Mouse (Mus musculus): Measurements from ENCODE around the gene Ctdsp2. TPM values are rescaled to one million over a fixed set of nuclear protein-coding genes. Genes with fewer than 3 reads are reported as not detected.

Gene Ctdsp2
- total RNA-seq, 2 experiments from 2014 or later = 69.6 to 75.1 TPM

- no peak for DNase-seq (ENCODE audit: low spot score in 2 of 2)
- intact Hi-C loops (cut with DNase I) = no loop called here
Observed at GRCm38 (mm10) chr10:126960496-126960895, 18.0 kb upstream of the Ctdsp2 start.

GRCm38 (mm10) chr10:126961757-126962156, 16.8 kb upstream of the Ctdsp2 start:
- intact Hi-C loops (cut with DNase I) = loop anchor here (2.0 kb wide), 1 partner anchor 17 kb away; the partner anchor contains the start of gene Ctdsp2
- peak in 1 of 2 experiments; percentile 75 for DNase-seq (ENCODE audit: low spot score in 2 of 2)

GRCm38 (mm10) chr10:126962271-126962965, 16.1 kb upstream of the Ctdsp2 start:
- DNase-seq (ENCODE audit: low spot score in 2 of 2) = peak in 1 of 2 experiments; percentile 64
- intact Hi-C loops (cut with DNase I) = loop anchor here (2.0 kb wide), 1 partner anchor 16 kb away; the partner anchor contains the start of gene Ctdsp2

- DNase-seq (ENCODE audit: low spot score in 2 of 2) = no peak
- intact Hi-C loops (cut with DNase I) = loop anchor here (2.0 kb wide), 1 partner anchor 16 kb away; the partner anchor contains the start of gene Ctdsp2
Observed at GRCm38 (mm10) chr10:126962966-126963330, 15.6 kb upstream of the Ctdsp2 start.

GRCm38 (mm10) chr10:126963821-126964220, 14.7 kb upstream of the Ctdsp2 start:
- intact Hi-C loops (cut with DNase I) = loop anchor here (2.0 kb wide), 1 partner anchor 15 kb away; the partner anchor contains the start of gene Ctdsp2
- DNase-seq (ENCODE audit: low spot score in 2 of 2) = no peak

- intact Hi-C loops (cut with DNase I) = no loop called here
- no peak for DNase-seq (ENCODE audit: low spot score in 2 of 2)
Observed at GRCm38 (mm10) chr10:126971363-126972050, 7.0 kb upstream of the Ctdsp2 start.

GRCm38 (mm10) chr10:126972051-126972725, 6.3 kb upstream of the Ctdsp2 start:
- intact Hi-C loops (cut with DNase I) = no loop called here
- no peak for DNase-seq (ENCODE audit: low spot score in 2 of 2)

- intact Hi-C loops (cut with DNase I) = no loop called here
- DNase-seq (ENCODE audit: low spot score in 2 of 2) = no peak
Observed at GRCm38 (mm10) chr10:126972988-126973387, 5.5 kb upstream of the Ctdsp2 start.

- no peak for DNase-seq (ENCODE audit: low spot score in 2 of 2)
- intact Hi-C loops (cut with DNase I) = no loop called here
Observed at GRCm38 (mm10) chr10:126975706-126976105, 2.8 kb upstream of the Ctdsp2 start.

- no peak for DNase-seq (ENCODE audit: low spot score in 2 of 2)
- intact Hi-C loops (cut with DNase I) = no loop called here
Observed at GRCm38 (mm10) chr10:126977076-126977475, 1.4 kb upstream of the Ctdsp2 start.

GRCm38 (mm10) chr10:126979121-126979635, 661 bp downstream of the Ctdsp2 start:
- intact Hi-C loops (cut with DNase I) = loop anchor here (2.0 kb wide), 2 partner anchors 16 to 50 kb away; no protein-coding TSS in a partner anchor
- no peak for DNase-seq (ENCODE audit: low spot score in 2 of 2)

- intact Hi-C loops (cut with DNase I) = loop anchor here (2.0 kb wide), 2 partner anchors 17 to 51 kb away; no protein-coding TSS in a partner anchor
- peak; percentile 50 to 62 for DNase-seq (ENCODE audit: low spot score in 2 of 2)
Observed at GRCm38 (mm10) chr10:126979636-126980151, 1.2 kb downstream of the Ctdsp2 start.

- intact Hi-C loops (cut with DNase I) = no loop called here
Observed at GRCm38 (mm10) chr10:126980221-126980932, 1.9 kb downstream of the Ctdsp2 start.

GRCm38 (mm10) chr10:126980933-126981530, 2.5 kb downstream of the Ctdsp2 start:
- no peak for DNase-seq (ENCODE audit: low spot score in 2 of 2)
- intact Hi-C loops (cut with DNase I) = no loop called here

More at GRCm38 (mm10) chr10:126980221-126980932, 1.9 kb downstream of the Ctdsp2 start:
- peak; percentile 51 to 59 for DNase-seq (ENCODE audit: low spot score in 2 of 2)

- intact Hi-C loops (cut with DNase I) = no loop called here
- DNase-seq (ENCODE audit: low spot score in 2 of 2) = no peak
Observed at GRCm38 (mm10) chr10:126981746-126982145, 3.2 kb downstream of the Ctdsp2 start.

- no peak for DNase-seq (ENCODE audit: low spot score in 2 of 2)
- intact Hi-C loops (cut with DNase I) = no loop called here
Observed at GRCm38 (mm10) chr10:126983193-126983725, 4.7 kb downstream of the Ctdsp2 start.

- intact Hi-C loops (cut with DNase I) = no loop called here
Observed at GRCm38 (mm10) chr10:126984189-126985004, 5.9 kb downstream of the Ctdsp2 start.

More at GRCm38 (mm10) chr10:126984189-126985004, 5.9 kb downstream of the Ctdsp2 start:
- peak in 1 of 2 experiments; percentile 69 for DNase-seq (ENCODE audit: low spot score in 2 of 2)
